Mouse (Mus musculus) embryonic fibroblast, embryonic 13.5 days (primary cell): ENCODE data around the gene Dtymk. TPM values are rescaled to one million over a fixed set of nuclear protein-coding genes. Genes with fewer than 3 reads are reported as not detected.

Experiments
- H3K27ac ChIP-seq: 2 replicates; pipeline ENCODE4 v1.5.1; 2012; ENCODE audit warnings: low read length, control low read depth, inconsistent platforms; ENCODE audit not compliant: insufficient read depth
- H3K4me1 ChIP-seq: 2 replicates; pipeline ENCODE4 v1.6.1; 2011; ENCODE audit warnings: low read length; ENCODE audit not compliant: control insufficient read depth, insufficient read depth
- H3K4me3 ChIP-seq: 2 replicates; pipeline ENCODE4 v1.5.1; 2011; ENCODE audit warnings: mild to moderate bottlenecking, control low read depth, low read length; ENCODE audit not compliant: insufficient read depth
- CTCF ChIP-seq: IDR thresholded peaks from 2 replicates; pipeline ENCODE4 v1.5.1; 2011; ENCODE audit warnings: mild to moderate bottlenecking, control low read depth, low read length, moderate library complexity, borderline replicate concordance; ENCODE audit not compliant: insufficient read depth
- POLR2A ChIP-seq: IDR thresholded peaks from 2 replicates; pipeline ENCODE4 v1.6.1; 2011; ENCODE audit warnings: low read depth, mild to moderate bottlenecking, control low read depth, low read length, moderate library complexity
- polyA plus RNA-seq: library from polyadenylated mRNA; stranded (reverse); fragments of >200 nt; gene quantifications from 2 replicates; pipeline ENCODE4 v1.2.4, GENCODE M21; 2011; ENCODE audit warnings: low read depth; ENCODE audit not compliant: missing spikeins, insufficient read length

Dtymk gene
- polyA plus RNA-seq, 1 experiment: 95.6 TPM

DNA sequence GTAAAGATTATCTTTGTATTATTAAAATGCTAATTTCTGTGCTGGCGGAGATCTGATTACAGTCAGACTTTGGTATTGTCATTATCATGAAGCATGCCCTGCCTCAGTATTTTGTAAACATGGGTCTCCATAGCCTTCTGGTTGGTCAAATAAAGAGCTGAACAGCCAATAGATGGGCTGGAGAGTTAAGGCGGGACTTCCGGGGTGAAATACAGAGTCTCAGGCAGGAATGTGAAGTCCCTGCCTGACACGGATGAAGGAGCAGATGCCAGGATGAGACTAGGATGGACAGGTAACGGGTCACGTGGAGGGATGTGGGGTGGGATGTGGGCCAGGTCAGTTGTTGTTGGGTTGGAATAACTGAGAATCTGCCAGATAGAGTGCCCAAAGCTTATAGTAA lies 50.4 kb downstream of the Dtymk start, which contains the start of gene Atg4b:
Atg4b (plus strand) TSS at position 211 of the 400 bp plus-strand sequence.
- 0 out of 2 replicates have a peak, but pooled peaks cover 2% of the 10 kb centered on the region for H3K4me1 ChIP-seq
- H3K4me3 ChIP-seq: no peak within 1 kb of the TSS
- no peak within 1 kb of the TSS for H3K27ac ChIP-seq
- TF ChIP-seq CTCF: no peak
- no peak for TF ChIP-seq POLR2A

DNA sequence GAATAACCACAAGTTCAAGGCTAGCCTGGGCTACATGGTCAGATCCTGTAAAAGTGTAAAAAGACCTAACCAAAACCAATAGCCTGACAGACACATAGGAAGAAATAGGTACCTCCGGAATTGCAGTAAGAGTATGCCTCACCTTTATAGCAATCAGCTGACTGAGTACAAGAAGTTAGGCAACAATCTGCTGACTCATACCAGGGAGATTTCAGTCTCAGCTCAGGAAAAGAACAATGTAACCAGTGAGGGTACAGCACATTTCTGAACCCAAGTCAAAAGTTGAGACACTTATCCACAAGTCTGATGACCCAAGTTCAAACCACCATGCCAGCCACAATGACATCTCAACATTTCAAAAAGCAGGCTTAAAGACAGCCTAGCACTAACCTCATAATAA lies 53.2 kb downstream of the Dtymk start:
- no peak for TF ChIP-seq CTCF
- no peak for TF ChIP-seq POLR2A
- Histone ChIP-seq H3K4me1 (0 out of 2 replicates have a peak, but pooled peaks cover 2% of the 10 kb centered on the region), H3K27ac (no peak overlapping the region), H3K4me3 (no peak overlapping the region)

DNA sequence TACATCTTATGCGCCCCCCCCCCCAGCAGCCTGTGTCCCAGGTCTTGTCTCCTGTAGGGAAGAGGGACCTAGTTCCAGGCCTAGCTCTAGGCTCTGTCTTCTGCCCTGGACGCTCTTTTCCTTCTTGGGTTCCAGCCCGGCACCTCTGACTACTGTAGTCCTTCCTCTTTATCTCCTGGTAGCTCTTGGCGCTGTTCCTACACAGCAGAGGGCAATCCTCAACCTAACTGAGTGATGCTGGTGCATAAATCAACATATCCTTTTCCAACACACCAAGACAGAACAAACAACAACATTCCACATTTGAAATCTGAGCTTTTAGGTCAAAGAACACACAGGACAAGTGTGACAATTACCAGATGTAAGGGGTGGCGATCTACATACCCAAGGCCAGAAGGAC lies 55.6 kb downstream of the Dtymk start:
- no peak overlapping the region for H3K4me3 ChIP-seq
- no peaks in the 10 kb centered on the region for H3K4me1 ChIP-seq
- no peak overlapping the region for H3K27ac ChIP-seq
- TF ChIP-seq CTCF: no peak
- TF ChIP-seq POLR2A: no peak

DNA sequence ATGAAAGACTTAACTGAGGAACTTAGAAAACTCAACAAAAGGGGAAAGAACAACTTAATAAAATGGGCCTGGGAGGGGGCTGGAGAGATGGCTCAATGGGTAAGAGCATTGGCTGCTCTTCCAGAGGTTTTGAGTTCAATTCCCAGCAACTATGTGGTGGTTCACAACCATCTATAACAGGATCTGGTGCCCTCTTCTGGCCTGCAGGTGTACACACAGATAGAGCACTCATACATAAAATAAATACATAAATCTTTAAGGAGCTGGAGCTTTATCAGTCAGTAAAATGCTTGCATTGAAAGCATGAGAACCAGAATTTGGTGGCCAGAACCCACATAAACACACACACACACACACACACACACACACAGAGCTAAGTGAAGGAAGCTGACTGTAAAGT lies 58.8 kb downstream of the Dtymk start:
- no peak for TF ChIP-seq POLR2A
- TF ChIP-seq CTCF: no peak

More for the DNA sequence above, 58.8 kb downstream of the Dtymk start:
- no peaks in the 10 kb centered on the region; the same call in 1 of the 2 replicates for H3K4me1 ChIP-seq
- no peak overlapping the region for H3K27ac ChIP-seq
- H3K4me3 ChIP-seq: no peak overlapping the region

Other genes starting within 250 kb of the Dtymk start
- gene Stk25, start 143.3 kb downstream of the Dtymk start, polyA plus RNA-seq: 100 and 115 TPM in 2 replicates
- 11.9 and 17.0 TPM in 2 replicates for gene Bok, start 116.3 kb downstream of the Dtymk start, polyA plus RNA-seq
- 92.8 and 110 TPM in 2 replicates for gene Atg4b, start 50.4 kb downstream of the Dtymk start, polyA plus RNA-seq
- 34.5 and 38.7 TPM in 2 replicates for gene Thap4, start 47.1 kb downstream of the Dtymk start, polyA plus RNA-seq
- gene Ing5, start 2.0 kb upstream of the Dtymk start, polyA plus RNA-seq: 10.6 and 10.7 TPM in 2 replicates
- gene D2hgdh, start 23.0 kb upstream of the Dtymk start, polyA plus RNA-seq: 7.9 and 12.7 TPM in 2 replicates
- not detected in 2 replicates for gene Gal3st2, start 59.4 kb upstream of the Dtymk start, polyA plus RNA-seq
- not detected in 2 replicates for gene Gal3st2b, start 116.4 kb upstream of the Dtymk start, polyA plus RNA-seq
- 0.07 TPM in 1 of 2 replicates, not detected in the other for gene Gal3st2c, start 188.6 kb upstream of the Dtymk start, polyA plus RNA-seq
- not detected in 2 replicates for gene Neu4, start 218.5 kb upstream of the Dtymk start, polyA plus RNA-seq